Mouse (Mus musculus) kidney, adult 8-10 months (tissue): ENCODE data around the gene Cdh8.
"Not testable (repeated sequence)": the region's sequence is repeated elsewhere in the genome, so short reads cannot be mapped to it uniquely, and the experiment has no call there.

ENCODE experiments used
- DNase-seq, 2 experiments: peaks; one replicate each; pipeline ENCODE4 v3.0.0; 2022

Gene Cdh8

GRCm38 (mm10) chr8:99267133-99267532 lies 149.1 kb downstream of the Cdh8 start:
- no peak for DNase-seq

- no peak for DNase-seq
Measured at GRCm38 (mm10) chr8:99234372-99234771, 181.9 kb downstream of the Cdh8 start.

DNA sequence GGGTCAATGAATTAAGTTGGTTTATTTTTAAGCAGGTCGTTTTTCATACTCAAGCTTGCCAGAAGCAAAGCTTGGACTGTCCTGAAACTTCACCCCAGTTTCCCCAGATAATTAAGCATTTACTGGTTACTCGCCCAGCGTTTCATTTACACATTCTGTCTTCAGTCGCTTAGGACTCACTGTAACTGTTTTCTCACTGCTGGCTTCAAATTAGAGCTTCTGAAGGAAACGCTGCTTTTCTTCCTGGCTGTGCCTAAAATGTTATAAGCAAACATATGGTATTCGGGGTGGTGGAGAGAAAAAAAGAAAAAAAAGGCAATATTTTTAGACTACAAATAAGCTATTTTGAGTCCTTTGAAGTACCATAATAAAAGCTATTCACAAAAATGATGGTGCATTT lies 192.6 kb downstream of the Cdh8 start:
- no peak for DNase-seq

- DNase-seq: no peak
Measured at GRCm38 (mm10) chr8:99205194-99205593, 211.1 kb downstream of the Cdh8 start.

- no peak for DNase-seq
Measured at GRCm38 (mm10) chr8:99190643-99191042, 225.6 kb downstream of the Cdh8 start.

DNA sequence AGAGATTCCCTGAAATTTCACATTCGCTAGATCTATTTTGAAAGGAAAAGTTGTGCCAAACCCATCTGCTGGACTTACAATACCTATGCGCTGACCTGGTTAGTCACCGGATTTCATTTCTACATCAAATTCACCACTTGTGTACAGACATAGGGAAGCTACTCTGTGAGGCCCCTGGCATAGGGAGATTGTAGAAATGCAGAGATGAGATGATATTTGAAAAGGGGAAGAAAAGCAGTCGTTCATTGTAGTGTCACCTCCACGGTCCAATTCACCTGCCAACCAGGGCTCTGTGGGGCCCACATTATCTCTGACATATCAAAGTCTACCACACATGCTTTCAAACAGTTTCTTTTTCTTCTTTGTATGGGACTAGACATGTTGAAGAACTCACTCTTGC lies 229.4 kb downstream of the Cdh8 start:
- DNase-seq: no peak

DNA sequence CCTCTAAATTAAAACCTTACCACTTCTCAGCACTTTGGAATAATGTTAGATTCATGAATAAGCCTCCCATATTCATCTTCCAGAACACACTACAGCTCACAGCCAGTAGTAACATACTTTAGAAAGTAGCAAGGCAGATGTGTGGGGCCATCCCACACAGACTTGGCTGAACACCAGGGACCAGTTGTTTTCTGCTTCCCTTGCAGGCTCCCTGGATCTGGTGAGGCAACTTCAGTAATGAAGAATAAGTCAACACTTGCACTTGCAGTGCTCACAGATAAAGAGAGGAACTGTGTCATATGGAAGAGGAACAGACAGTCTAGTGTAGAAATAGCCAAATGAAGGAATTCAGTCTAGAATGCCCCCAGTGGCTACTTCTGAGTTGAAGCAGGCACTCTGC lies 232.1 kb downstream of the Cdh8 start:
- DNase-seq: no peak

GRCm38 (mm10) chr8:99166966-99167365 lies 249.3 kb downstream of the Cdh8 start:
- DNase-seq: no peak

DNA sequence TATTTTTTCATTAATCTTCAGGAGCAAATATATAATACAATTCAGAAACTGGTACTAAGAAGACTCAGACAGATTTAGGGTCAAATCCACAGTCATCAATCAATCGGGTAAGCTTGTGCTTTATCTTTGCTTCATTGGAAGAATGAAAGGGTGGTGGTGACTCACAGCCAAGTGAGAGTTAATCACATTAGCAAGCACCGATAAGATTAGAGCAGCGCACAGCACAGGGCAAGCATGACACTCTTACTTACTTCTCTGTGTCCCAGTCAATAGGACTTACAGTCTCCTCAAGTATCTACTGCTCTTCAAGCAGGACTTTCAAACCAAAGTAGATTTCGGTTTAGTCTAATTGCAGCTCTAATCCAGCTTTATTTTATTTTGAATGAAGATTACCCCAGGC lies 254.6 kb downstream of the Cdh8 start:
- no peak for DNase-seq

- DNase-seq: no peak
Measured at GRCm38 (mm10) chr8:99145436-99145835, 270.8 kb downstream of the Cdh8 start.

DNA sequence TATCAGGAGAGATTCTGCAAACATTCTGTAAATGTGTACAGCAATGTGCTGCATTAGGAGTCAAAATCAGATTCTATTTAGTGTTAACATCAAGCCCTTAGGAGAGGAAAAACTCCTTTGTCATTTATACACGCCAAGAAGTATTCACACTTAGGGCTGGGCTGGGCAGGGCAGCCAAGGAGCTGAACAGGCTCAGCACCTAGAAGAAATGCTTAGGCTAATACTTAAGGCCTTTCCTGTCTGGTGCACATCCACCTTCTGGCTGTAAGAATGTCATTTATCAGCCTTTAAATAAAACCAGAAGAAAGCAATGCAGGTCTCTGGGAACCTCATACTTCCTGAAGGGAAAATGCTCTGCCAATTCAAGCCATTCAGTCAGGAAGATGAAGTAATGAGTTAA lies 271.5 kb downstream of the Cdh8 start:
- not testable (repeated sequence) for DNase-seq

GRCm38 (mm10) chr8:99098453-99098852 lies 317.8 kb downstream of the Cdh8 start:
- no peak for DNase-seq

GRCm38 (mm10) chr8:99051344-99051743 lies 364.9 kb downstream of the Cdh8 start:
- no peak for DNase-seq

GRCm38 (mm10) chr8:99048664-99049363 lies 367.5 kb downstream of the Cdh8 start:
- no peak for DNase-seq

DNA sequence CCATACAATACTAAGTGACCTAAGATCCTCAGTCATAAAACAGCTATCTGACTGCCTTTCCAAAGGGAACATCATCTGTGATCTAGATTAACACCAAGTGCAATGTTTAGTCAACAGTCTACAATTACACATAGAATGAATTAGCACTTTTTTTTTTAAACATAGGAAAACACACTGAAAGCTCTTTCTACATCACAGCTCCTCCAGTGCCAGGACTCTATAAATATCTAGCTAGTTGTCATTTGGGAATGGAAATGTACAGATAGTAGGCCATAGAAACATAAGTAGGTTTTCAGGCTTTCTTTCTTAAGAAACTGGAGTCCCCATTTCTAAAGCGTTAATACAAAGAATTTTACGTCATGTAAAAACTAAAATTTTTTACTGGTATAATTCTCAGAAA lies 375.8 kb downstream of the Cdh8 start:
- DNase-seq: no peak

DNA sequence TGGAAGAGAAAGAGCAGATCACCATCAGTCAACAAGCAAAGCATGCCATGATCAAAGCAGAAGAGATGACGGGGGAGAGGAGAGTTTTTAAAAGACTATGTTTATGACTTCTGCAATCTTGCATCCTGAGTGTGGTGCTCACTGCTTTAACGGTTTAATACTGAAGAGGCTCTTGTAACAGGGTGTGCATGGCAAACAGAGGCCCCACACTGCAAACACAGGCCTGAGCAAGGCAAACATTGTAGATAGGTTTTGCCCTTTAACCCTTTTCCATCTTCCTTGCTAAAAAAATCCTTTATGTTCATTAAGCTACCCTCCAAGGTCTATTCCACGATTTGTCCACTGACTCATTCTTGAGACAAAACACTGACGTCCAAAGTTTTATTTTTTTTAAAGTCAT lies 385.2 kb downstream of the Cdh8 start:
- no peak for DNase-seq
